Mouse (Mus musculus) c-Kit-negative CD71-positive TER-119-positive erythroid progenitor cells, embryonic 14.5 days (primary cell): Measurements from ENCODE around the gene Nrbf2.

ENCODE experiments used
- DNase-seq: peaks from one replicate; pipeline ENCODE4 v3.0.0-alpha.2; 2013; ENCODE audit warnings: low read depth, low spot score

Nrbf2 gene

GRCm38 (mm10) chr10:67216872-67217271, 68.2 kb downstream of the Nrbf2 start:
- no peak for DNase-seq
